Mouse (Mus musculus) C2C12 (cell line): ENCODE measurements around the gene Tm7sf2.

Experiments
- CEBPB ChIP-seq: IDR thresholded peaks from one replicate; pipeline ENCODE4 v1.6.1; 2011; ENCODE audit warnings: low read depth, mild to moderate bottlenecking, control low read depth, moderate library complexity
- CTCF ChIP-seq: IDR thresholded peaks from one replicate; pipeline ENCODE4 v1.5.1; 2011; ENCODE audit not compliant: control insufficient read depth, insufficient read depth, insufficient read length
- MAX ChIP-seq: IDR thresholded peaks from one replicate; pipeline ENCODE4 v1.6.1; 2011; ENCODE audit warnings: mild to moderate bottlenecking, control low read depth
- MYOG ChIP-seq: IDR thresholded peaks from one replicate; pipeline ENCODE4 v1.6.1; 2011; ENCODE audit not compliant: control insufficient read depth, insufficient read length; ENCODE audit errors: extremely low read depth
- USF1 ChIP-seq: IDR thresholded peaks from one replicate; pipeline ENCODE4 v1.6.1; 2011; ENCODE audit warnings: low read depth, mild to moderate bottlenecking, control low read depth, moderate library complexity

DNA sequence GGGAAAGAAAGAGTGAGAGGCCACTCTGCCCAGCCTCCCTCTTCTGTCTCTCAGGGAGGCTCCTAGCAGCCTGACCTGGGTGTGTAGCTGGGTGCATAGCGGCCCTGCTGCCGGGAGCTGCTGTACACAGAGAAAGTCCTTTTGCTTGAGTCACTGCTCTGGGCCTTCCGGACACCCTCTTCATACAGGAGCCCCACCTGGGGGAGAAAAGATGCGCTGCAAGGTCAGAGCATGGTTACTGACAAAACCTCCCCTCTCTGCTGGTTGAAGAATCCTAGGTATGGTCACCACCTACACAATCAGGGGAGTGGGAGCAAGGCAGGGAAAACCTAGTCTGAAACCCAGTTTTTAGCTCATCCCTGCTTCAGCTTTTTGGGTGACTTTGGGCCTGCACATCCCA is 778 bp upstream of the Tm7sf2 start:
- no peak for TF ChIP-seq CTCF
- no peak for TF ChIP-seq MYOG
- TF ChIP-seq MAX = no peak
- TF ChIP-seq USF1 = no peak
- TF ChIP-seq CEBPB = no peak
